Mouse (Mus musculus): ENCODE measurements around the gene Top3a. TPM values are rescaled to one million over a fixed set of nuclear protein-coding genes. Genes with fewer than 3 reads are reported as not detected.
A peak's percentile ranks its signal among the peaks of the same experiment; 100 is the strongest.

Gene Top3a
- total RNA-seq, 4 experiments from 2014 or later: 5.6 to 8.8 (median 6.3) TPM

DNA sequence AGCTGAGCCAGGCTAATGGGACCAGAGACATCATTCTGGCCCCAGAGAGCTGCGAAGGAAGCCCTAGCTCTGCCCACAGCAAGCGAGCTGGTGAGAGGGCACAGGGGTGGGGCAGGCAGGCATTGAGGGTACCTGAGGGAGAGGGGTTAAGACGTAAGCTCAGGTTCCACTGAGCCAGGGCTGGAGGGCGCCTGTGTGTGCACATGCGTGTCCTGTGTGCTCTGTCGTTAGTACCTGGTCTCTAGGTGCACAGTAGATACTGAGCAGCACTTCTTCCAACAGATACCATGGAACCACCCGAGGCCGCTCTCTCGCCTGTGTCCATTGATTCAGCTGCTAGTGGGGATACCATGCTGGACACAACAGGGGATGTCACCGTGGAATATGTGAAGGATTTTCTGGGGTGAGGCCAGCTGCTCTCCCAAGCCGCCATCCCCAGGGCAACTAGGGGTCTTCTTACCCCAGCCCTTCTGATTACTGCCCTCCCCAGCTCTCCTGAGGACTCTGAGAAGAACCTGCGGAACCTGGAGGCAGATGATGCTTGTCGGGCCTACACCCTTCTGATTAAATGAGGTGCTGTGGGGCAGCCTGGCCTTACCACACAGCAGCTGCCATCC is 64.4 kb downstream of the Top3a start:
- DNase-seq (ENCODE audit: low spot score in 2 of 2): no peak

DNA sequence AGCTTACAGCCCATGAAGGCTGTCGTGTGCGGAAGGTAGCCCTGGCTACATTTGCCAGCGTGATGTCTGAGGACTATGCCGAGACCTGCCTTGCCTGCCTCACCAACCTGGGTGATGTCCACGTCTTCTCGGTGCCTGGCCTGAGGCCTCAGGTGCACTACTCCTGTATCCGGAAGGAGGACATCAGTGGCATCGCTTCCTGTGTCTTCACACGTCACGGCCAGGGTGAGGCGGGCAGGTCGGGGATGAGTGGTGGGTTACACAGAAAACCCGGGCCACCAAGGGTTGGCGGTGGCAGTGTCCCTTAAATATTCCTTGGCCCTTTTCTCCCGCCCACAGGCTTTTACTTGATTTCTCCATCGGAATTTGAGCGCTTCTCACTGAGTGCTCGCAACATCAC is 65.1 kb downstream of the Top3a start:
- no peak for DNase-seq (ENCODE audit: low spot score in 2 of 2)

DNA sequence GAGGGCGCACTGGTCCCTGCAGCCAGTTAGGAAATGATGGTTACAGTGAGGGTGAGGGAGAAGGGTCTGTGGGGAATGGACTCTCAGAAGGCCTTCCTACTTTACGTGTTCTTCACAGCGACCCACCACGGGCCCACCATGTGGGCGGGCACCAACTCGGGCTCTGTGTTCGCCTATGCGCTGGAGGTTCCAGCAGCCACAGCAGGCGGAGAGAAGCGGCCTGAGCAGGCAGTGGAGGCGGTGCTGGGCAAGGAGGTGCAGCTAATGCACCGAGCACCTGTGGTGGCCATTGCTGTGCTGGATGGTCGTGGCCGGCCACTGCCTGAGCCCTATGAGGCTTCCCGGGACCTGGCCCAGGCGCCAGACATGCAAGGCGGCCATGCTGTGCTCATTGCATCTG is 65.9 kb downstream of the Top3a start:
- no peak for DNase-seq (ENCODE audit: low spot score in 2 of 2)

DNA sequence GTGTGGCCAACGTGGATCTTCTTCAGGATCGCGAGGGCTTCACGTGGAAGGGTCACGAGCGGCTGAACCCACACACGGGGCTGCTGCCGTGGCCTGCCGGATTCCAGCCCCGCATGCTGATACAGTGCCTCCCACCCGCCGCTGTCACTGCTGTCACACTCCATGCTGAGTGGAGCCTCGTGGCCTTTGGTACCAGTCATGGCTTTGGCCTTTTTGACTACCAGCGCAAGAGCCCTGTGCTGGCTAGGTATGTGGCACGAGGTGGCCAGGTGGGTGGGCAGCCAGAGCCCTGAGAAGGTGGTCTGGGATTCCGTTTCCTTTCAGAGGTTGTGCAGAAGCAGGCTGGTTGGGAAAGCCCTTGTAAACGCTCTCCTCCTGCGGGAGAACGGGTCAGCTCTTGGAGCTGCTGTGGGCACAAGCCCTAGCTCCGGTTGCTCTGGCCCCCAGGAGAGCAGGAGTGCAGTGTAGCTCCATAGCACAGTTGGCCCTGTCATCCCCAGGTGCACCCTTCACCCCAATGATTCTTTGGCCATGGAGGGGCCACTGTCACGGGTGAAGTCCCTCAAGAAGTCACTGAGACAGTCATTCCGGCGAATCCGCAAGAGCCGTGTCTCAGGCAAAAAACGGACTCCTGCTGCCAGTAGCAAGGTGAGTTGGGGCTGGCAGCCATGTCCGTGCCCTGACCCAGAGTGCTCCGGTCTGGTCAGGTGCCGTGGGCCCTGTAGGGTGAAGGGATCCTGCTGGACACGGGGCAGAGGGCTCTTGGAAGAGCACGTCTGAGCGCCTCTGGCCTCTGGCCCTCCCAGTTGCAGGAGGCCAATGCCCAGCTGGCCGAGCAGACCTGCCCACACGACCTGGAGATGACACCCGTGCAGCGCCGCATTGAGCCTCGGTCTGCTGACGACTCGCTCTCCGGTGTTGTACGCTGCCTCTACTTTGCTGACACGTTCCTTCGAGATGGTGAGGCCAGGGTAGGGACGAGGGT is 67.4 kb downstream of the Top3a start:
- peak in 1 of 2 experiments; percentile 3 for DNase-seq (ENCODE audit: low spot score in 2 of 2)

DNA sequence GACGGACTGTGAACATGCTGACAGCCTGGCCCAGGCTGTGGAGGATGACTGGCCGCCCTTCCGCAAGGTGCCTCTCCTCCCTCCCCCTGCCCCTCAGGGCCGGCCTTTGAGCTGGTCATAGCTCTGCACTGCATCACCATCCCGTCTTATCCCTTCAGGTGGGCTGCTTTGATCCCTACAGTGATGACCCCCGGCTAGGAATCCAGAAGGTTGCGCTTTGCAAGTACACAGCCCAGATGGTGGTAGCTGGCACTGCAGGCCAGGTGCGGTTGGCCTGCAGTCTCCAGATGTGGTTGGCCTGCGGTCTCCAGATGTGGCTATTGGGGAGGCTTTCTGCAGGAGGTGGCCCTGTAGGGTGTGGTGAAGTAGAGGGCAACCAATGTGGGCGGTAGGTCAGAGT is 68.5 kb downstream of the Top3a start:
- peak in 1 of 2 experiments; percentile 4 for DNase-seq (ENCODE audit: low spot score in 2 of 2)

DNA sequence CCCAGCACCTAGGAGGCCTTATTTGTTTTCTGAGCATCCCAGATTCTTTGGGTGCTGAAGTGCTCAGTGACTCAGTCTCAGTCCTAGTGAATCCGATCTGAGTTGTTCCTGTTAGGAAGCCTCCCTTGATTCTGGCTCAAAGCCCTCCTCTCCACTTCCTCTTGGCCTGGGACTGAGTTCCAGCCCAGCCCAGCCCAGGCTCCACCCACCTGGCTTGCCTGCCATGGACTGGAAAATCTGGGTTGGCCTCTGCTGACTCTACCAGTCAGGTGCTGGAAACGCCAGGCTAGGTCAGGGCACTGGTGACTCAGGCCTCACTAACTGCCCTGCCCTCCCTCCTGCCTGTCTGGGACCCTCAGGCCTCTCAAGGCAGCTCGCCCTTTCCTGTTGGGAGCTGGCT is 69.5 kb downstream of the Top3a start:
- peak in 1 of 2 experiments; percentile 47 for DNase-seq (ENCODE audit: low spot score in 2 of 2)

DNA sequence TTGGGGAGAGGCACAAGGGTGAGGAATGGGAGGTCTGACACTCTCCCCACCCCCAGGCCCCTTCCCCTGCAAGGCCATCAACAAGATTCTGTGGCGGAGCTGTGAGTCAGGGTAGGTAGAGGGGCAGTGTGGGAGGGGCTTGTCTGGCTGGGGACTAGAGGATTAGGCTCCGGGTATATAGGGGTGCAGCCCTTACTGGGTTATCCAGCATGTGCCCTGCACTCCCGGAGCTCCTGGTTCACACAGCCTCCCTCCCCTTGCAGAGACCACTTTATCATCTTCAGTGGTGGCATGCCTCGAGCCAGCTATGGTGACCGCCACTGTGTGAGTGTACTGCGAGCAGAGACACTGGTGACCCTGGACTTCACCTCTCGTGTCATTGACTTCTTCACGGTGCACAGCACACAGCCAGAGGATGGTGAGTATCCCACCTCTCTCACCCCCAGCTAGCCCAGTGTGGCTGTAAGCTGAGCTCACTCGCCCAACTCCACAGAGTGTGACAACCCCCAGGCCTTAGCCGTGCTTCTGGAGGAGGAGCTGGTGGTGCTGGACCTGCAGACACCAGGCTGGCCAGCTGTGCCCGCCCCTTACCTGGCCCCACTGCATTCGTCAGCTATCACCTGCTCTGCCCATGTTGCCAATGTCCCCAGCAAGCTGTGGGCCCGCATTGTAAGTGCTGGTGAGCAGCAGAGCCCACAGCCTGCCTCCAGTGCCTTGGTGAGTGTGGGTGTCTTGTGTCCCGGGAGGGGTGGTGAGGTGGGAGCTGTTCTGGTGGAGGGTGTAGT is 70.3 kb downstream of the Top3a start:
- DNase-seq (ENCODE audit: low spot score in 2 of 2): peak; percentile 17 to 18

DNA sequence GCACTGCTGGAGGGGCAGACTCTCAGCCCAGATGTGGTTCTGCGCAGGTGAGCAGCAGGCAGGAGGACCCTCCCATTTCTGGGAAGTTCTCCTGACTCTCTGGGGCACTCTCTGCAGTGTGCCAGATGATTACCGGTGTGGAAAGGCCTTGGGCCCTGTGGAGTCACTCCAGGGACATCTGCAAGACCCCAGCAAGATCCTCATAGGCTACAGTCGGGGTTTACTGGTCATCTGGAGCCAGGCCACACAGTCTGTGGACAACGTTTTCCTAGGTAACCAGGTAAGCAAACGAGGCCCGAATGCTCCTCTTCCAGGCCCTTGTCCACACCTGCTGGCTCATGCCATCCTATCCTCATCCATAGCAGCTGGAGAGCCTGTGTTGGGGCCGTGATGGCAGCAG is 71.1 kb downstream of the Top3a start:
- peak; percentile 2 to 8 for DNase-seq (ENCODE audit: low spot score in 2 of 2)

DNA sequence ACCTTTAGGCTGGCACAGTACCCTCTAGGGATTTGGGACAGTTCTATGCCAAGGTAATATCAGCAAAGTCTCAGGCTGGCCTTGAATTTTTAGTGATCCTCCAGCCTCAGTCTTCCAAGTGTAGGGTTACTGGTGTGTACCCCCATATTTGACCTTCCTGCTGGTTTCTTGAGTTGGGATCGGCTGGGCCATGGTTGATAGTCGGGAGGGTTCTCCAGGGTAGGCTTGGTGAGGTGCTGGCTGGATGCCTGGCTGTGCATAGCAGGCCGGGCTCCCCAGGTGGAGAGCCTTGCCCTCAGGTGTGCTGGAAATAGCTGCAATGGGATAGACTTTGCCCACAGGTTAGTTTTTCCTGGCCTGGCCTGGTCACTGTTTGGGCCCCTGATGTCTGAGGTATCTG is 71.9 kb downstream of the Top3a start:
- DNase-seq (ENCODE audit: low spot score in 2 of 2): peak in 1 of 2 experiments; percentile 2

DNA sequence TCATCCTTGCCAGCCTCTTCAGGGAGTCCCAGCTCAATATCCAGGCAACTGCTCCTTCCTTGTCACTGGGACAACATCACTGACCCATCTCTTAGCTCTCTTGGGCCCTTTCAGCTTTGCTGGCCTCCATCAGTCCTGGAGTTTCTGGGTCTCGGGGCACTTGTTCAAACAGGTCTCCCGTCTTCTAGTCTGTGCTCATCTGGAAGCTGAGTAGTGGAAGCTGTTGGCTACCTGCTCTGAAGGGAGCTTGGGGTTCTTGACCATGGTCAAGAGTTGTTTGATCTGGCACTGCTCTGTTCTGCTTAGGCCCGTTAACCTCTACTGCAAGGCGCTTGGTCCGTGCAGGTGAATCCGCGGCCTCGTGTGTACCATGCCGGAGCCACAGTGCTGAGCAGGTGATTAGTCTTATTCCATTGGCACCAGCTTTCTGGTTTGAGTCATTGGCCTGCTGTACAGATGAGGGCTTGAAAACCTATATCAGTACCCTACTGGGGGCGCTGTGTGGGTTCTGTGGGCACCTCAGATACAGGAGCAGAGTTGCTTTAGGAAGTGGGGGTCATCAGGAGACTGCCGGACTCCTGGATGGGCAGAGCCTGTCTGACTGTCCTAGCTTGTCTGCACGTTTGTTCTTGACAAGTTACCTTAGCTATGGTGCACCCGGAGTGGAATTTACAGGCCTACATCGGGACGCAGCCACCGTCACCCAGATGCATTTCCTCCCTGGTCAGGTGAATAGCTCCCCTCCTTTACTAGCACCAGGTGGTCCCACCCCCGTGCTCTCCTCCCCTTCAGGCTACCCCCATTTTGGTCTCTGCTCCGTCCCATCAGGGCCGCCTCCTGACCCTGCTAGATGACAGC is 72.9 kb downstream of the Top3a start:
- DNase-seq (ENCODE audit: low spot score in 2 of 2): peak; percentile 4

DNA sequence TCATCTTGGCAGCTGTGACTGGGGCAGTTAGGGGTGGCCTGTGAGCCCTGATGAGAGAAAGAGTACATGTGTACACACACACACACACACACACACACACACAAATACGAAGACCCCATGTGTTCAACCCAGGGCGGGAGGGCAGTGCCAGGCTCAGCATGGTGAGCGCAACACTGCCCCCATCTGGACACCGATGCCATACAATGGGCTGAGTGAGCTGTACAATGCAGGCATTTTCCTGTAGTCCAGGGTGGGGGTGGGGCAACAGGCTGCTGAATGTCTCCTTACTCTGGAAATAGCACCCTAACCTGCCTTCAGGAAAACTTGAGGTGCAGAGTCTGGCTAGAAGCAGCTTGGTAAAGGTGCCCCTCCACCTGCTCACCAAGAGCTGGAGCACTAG is 74.0 kb downstream of the Top3a start:
- peak; percentile 69 to 71 for DNase-seq (ENCODE audit: low spot score in 2 of 2)

DNA sequence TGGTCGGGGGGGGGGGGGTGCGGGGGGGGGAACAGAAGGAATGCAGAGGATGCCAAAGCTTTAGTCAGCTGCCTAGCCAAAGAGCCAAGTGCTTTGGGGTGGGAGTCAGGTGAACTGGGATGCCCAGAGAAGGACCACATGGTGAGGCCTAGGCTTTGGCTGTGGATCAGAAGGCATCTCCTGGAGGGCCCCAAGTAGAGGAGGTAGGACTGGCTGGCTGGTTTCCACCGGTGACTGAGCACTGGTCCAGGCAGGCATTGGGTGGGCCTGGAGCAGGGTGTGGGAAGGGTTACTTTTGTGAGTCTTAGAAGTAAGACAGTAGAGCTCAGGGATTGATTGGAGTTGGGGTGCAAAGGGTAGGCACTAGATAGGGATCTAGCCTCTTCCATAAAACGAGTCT is 75.6 kb downstream of the Top3a start:
- peak in 1 of 2 experiments; percentile 11 for DNase-seq (ENCODE audit: low spot score in 2 of 2)

DNA sequence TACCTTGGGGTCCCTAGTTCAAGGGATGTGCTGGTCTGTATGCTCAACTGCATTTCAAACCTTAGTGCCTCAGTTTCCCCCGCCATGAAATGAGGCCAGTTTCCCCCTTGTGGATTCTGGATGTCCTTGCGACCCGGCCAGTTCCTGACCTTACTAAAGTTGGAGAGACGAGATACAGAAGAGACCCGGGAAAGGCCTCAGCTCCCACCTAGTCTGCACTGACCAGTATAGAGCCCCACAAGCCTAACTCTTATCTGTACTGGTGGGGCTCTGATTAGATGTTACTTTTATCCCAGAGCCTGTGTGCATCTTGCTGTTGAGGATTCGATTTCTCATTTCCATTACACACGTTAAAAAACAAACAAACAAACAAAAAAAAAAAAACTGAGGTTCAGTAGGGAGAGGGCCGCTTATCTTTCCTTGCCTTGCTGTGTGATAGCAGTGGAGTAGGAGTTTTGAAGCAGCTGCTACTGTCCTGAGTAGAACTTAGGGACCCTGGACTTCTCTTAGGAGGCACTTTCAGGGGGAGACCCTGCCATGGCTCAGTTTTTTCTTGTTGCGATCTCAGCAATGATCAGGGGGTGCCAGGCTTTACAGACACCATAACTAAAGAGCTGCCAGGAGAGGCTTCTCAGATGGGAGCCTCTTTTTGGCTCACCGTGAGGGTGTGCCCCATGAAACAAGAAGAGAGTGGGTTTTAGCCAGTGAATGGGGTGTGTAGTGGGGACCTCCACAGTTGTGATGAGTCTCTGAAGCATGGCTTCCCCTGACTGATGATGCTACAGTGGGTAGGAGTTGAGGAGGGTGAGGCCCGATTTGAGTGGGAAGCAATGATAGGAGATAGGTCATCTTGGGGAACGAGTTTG is 76.6 kb downstream of the Top3a start:
- peak; percentile 1 to 6 for DNase-seq (ENCODE audit: low spot score in 2 of 2)

DNA sequence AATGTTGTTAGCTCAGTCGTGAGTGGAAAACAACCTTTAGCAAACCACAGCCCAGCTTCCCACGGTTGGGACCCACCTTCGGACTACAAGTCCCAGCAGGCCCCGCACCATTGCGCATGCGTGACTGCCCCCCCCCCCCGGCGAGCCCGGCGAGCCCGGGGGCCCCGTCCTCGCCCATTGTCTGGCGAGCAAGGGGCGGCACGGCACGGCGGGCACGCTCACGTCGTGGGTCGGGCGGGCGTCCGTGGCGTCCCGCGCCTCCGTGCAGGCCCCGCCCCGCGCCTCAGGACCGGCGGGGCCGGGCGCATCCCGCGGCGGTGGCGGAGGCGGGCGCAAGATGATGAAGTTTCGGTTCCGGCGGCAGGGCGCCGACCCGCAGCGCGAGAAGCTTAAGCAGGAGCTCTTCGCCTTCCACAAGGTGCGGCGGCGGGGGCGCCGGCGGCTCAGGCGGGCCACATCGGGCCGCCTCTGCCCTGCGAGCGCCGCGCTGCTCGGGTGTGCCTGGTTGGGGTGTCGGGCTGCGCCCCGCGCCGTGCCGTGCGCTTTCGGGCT is 77.6 kb downstream of the Top3a start, which contains the start of gene Llgl1:
Gene Llgl1, plus strand, starts transcription at position 200 of the 552 bp plus-strand sequence.
- peak; percentile 67 to 73 for DNase-seq (ENCODE audit: low spot score in 2 of 2)

DNA sequence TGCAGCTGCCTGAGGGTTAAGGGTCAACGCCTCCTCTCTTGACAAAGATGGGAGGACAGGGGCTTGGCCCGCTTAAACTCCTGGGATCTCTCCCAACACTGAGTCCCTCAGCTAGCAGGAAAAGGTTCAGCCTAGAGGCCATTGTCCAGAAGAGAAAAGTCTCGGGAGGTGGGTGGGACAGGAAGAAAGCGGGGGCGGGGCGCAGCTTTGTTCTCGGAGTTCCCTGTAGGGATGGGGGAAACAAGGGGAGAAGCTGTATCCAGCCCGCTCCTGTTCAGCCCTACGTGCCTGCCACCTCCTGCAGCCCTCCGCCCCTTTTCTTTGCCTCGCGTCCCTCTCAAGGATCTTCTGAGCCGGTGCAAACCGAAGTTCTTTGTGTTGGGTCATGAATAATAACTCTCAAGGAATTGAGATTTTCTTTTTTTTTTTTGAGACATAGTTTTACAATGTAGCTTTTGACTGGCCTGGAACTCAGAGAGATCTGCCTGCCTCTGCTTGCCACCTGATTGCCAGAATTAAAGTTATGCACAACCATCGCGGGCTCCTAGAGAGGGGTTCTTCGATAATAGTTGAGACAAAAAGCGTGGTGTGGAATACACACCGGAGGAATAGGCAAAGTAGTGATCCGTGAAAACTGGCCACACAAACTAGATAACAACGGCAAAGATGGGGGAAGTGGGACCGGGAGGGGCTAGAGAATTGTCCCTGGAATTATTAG is 78.2 kb downstream of the Top3a start:
- peak; percentile 12 to 22 for DNase-seq (ENCODE audit: low spot score in 2 of 2)

DNA sequence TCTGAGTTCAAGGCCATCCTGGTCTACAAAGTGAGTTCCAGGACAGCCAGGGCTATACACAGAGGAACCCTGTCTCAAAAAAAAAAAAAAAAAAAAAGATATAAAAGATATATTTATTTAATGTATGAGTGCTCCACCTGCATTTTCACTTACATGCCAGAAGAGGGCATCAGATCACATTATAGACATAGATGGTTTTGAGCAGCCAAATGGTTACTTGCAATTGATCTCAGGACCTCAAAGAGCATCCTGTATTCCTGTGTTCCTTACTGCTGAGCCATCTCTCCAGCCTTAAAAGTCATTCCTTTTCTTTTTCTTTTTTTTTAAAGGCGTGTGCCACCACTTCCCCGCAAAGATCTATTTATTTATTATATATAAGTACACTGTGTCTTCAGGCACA is 79.6 kb downstream of the Top3a start:
- DNase-seq (ENCODE audit: low spot score in 2 of 2): no peak

DNA sequence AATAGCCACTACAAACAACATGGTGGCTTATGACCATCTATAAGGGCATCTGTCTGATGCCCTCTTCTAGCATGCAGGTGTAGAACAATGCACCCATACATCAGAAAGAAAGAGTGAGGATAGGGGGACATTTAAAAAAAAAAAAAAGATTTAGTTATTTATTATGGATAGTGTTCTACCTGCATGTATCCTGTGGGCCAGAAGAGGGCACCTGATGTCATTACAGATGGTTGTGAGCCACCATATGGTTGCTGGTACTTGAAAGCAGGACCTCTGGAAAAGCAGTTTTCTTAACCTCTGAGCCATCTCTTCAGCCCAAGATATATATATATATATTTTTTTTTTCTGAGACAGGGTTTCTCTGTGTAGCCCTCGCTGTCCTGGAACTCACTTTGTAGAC is 81.0 kb downstream of the Top3a start:
- DNase-seq (ENCODE audit: low spot score in 2 of 2): no peak

Measured in layer of hippocampus, adult 8-10 months (tissue).